Mouse (Mus musculus): ENCODE measurements around the gene Trim67. TPM values are rescaled to one million over a fixed set of nuclear protein-coding genes. Genes with fewer than 3 reads are reported as not detected.
A peak's percentile ranks its signal among the peaks of the same experiment; 100 is the strongest.

Gene Trim67
- polyA plus RNA-seq, 1 experiment from 2014 or later: 35.8 TPM

GRCm38 (mm10) chr8:124820125-124820524 lies 27.2 kb downstream of the Trim67 start:
- H3K4me2 ChIP-seq (replicated peaks): no peak overlapping the region
- H3K4me1 ChIP-seq (replicated peaks; ENCODE audit: control insufficient read depth, insufficient read depth, low read length): no peaks in the 10 kb centered on the region
- H3K27ac ChIP-seq: no peak overlapping the region
- ATAC-seq (ENCODE audit: low FRiP score): no peak
- peaks cover 85% of the 10 kb centered on the region for H3K36me3 ChIP-seq (replicated peaks; ENCODE audit: control insufficient read depth, insufficient read depth)
- no peak overlapping the region for H3K9ac ChIP-seq
- DNase-seq (ENCODE audit: low spot score): no peak
- H3K27me3 ChIP-seq (ENCODE audit: control insufficient read depth, insufficient read depth, low read length): no peaks in the 10 kb centered on the region
- 78% methylated on average over 11 of the region's 11 CpGs for WGBS
- H3K9me3 ChIP-seq (ENCODE audit: control insufficient read depth, low read length): no peaks in the 10 kb centered on the region
- H3K4me3 ChIP-seq (replicated peaks; ENCODE audit: low read length): no peak overlapping the region

GRCm38 (mm10) chr8:124823497-124823896 lies 30.6 kb downstream of the Trim67 start:
- peaks cover 82% of the 10 kb centered on the region for H3K36me3 ChIP-seq (replicated peaks; ENCODE audit: control insufficient read depth, insufficient read depth)
- ATAC-seq (ENCODE audit: low FRiP score) (no peak), DNase-seq (ENCODE audit: low spot score) (no peak)
- H3K9ac ChIP-seq: no peak overlapping the region
- H3K4me3 ChIP-seq (replicated peaks; ENCODE audit: low read length): no peak overlapping the region
- H3K27ac ChIP-seq: no peak overlapping the region
- H3K4me2 ChIP-seq (replicated peaks): no peak overlapping the region
- no peaks in the 10 kb centered on the region for H3K4me1 ChIP-seq (replicated peaks; ENCODE audit: control insufficient read depth, insufficient read depth, low read length)
- WGBS: 78% methylated on average over 6 of the region's 6 CpGs
- no peaks in the 10 kb centered on the region for H3K27me3 ChIP-seq (ENCODE audit: control insufficient read depth, insufficient read depth, low read length)
- no peaks in the 10 kb centered on the region for H3K9me3 ChIP-seq (ENCODE audit: control insufficient read depth, low read length)

GRCm38 (mm10) chr8:124826658-124827057 lies 33.8 kb downstream of the Trim67 start:
- Histone ChIP-seq H3K36me3 (replicated peaks; ENCODE audit: control insufficient read depth, insufficient read depth) (peaks cover 84% of the 10 kb centered on the region), H3K4me1 (replicated peaks; ENCODE audit: control insufficient read depth, insufficient read depth, low read length) (no peaks in the 10 kb centered on the region), H3K27ac (no peak overlapping the region), H3K9me3 (ENCODE audit: control insufficient read depth, low read length) (no peaks in the 10 kb centered on the region), H3K27me3 (ENCODE audit: control insufficient read depth, insufficient read depth, low read length) (no peaks in the 10 kb centered on the region), H3K9ac (no peak overlapping the region), H3K4me3 (replicated peaks; ENCODE audit: low read length) (no peak overlapping the region), H3K4me2 (replicated peaks) (no peak overlapping the region)
- DNase-seq (ENCODE audit: low spot score) (no peak), ATAC-seq (ENCODE audit: low FRiP score) (no peak)
- WGBS: 27% methylated on average over 7 of the region's 7 CpGs

GRCm38 (mm10) chr8:124827387-124827786 lies 34.5 kb downstream of the Trim67 start:
- Histone ChIP-seq H3K9me3 (ENCODE audit: control insufficient read depth, low read length) (no peaks in the 10 kb centered on the region), H3K36me3 (replicated peaks; ENCODE audit: control insufficient read depth, insufficient read depth) (peaks cover 79% of the 10 kb centered on the region), H3K4me2 (replicated peaks) (no peak overlapping the region), H3K4me1 (replicated peaks; ENCODE audit: control insufficient read depth, insufficient read depth, low read length) (no peaks in the 10 kb centered on the region), H3K27me3 (ENCODE audit: control insufficient read depth, insufficient read depth, low read length) (no peaks in the 10 kb centered on the region), H3K4me3 (replicated peaks; ENCODE audit: low read length) (no peak overlapping the region), H3K9ac (no peak overlapping the region), H3K27ac (no peak overlapping the region)
- DNase-seq (ENCODE audit: low spot score): peak; percentile 79
- no peak for ATAC-seq (ENCODE audit: low FRiP score)
- 3% methylated on average over 5 of the region's 5 CpGs for WGBS

GRCm38 (mm10) chr8:124828561-124829240 lies 35.8 kb downstream of the Trim67 start:
- H3K4me3 ChIP-seq (replicated peaks; ENCODE audit: low read length): no peak overlapping the region
- no peaks in the 10 kb centered on the region for H3K9me3 ChIP-seq (ENCODE audit: control insufficient read depth, low read length)
- ATAC-seq (ENCODE audit: low FRiP score): no peak
- no peak overlapping the region for H3K4me2 ChIP-seq (replicated peaks)
- no peak for DNase-seq (ENCODE audit: low spot score)
- no peaks in the 10 kb centered on the region for H3K4me1 ChIP-seq (replicated peaks; ENCODE audit: control insufficient read depth, insufficient read depth, low read length)
- peaks cover 66% of the 10 kb centered on the region for H3K36me3 ChIP-seq (replicated peaks; ENCODE audit: control insufficient read depth, insufficient read depth)
- 83% methylated on average over 24 of the region's 24 CpGs for WGBS
- H3K27ac ChIP-seq: no peak overlapping the region
- H3K27me3 ChIP-seq (ENCODE audit: control insufficient read depth, insufficient read depth, low read length): no peaks in the 10 kb centered on the region
- no peak overlapping the region for H3K9ac ChIP-seq

- H3K27me3 ChIP-seq (ENCODE audit: control insufficient read depth, insufficient read depth, low read length): no peaks in the 10 kb centered on the region
- no peak overlapping the region for H3K9ac ChIP-seq
- H3K9me3 ChIP-seq (ENCODE audit: control insufficient read depth, low read length): no peaks in the 10 kb centered on the region
- DNase-seq (ENCODE audit: low spot score) (no peak), ATAC-seq (ENCODE audit: low FRiP score) (no peak)
- no peak overlapping the region for H3K4me2 ChIP-seq (replicated peaks)
- H3K4me1 ChIP-seq (replicated peaks; ENCODE audit: control insufficient read depth, insufficient read depth, low read length): no peaks in the 10 kb centered on the region
- H3K4me3 ChIP-seq (replicated peaks; ENCODE audit: low read length): no peak overlapping the region
- no peak overlapping the region for H3K27ac ChIP-seq
- 78% methylated on average over 13 of the region's 13 CpGs for WGBS
- H3K36me3 ChIP-seq (replicated peaks; ENCODE audit: control insufficient read depth, insufficient read depth): peaks cover 54% of the 10 kb centered on the region
Measured at GRCm38 (mm10) chr8:124830050-124830449, 37.2 kb downstream of the Trim67 start.

- Histone ChIP-seq H3K9me3 (ENCODE audit: control insufficient read depth, low read length) (no peaks in the 10 kb centered on the region), H3K27ac (no peak overlapping the region), H3K4me3 (replicated peaks; ENCODE audit: low read length) (no peak overlapping the region), H3K9ac (no peak overlapping the region), H3K4me1 (replicated peaks; ENCODE audit: control insufficient read depth, insufficient read depth, low read length) (no peaks in the 10 kb centered on the region), H3K27me3 (ENCODE audit: control insufficient read depth, insufficient read depth, low read length) (no peaks in the 10 kb centered on the region), H3K36me3 (replicated peaks; ENCODE audit: control insufficient read depth, insufficient read depth) (peaks cover 47% of the 10 kb centered on the region), H3K4me2 (replicated peaks) (no peak overlapping the region)
- ATAC-seq (ENCODE audit: low FRiP score) (no peak), DNase-seq (ENCODE audit: low spot score) (no peak)
- WGBS: 77% methylated on average over 6 of the region's 6 CpGs
Measured at GRCm38 (mm10) chr8:124831531-124831930, 38.6 kb downstream of the Trim67 start.

GRCm38 (mm10) chr8:124831941-124832340 lies 39.0 kb downstream of the Trim67 start:
- no peak overlapping the region for H3K4me2 ChIP-seq (replicated peaks)
- WGBS: 91% methylated on average over 6 of the region's 6 CpGs
- no peaks in the 10 kb centered on the region for H3K4me1 ChIP-seq (replicated peaks; ENCODE audit: control insufficient read depth, insufficient read depth, low read length)
- no peak overlapping the region for H3K4me3 ChIP-seq (replicated peaks; ENCODE audit: low read length)
- no peak overlapping the region for H3K27ac ChIP-seq
- no peak for DNase-seq (ENCODE audit: low spot score)
- H3K9me3 ChIP-seq (ENCODE audit: control insufficient read depth, low read length): no peaks in the 10 kb centered on the region
- no peak overlapping the region for H3K9ac ChIP-seq
- no peak for ATAC-seq (ENCODE audit: low FRiP score)
- H3K36me3 ChIP-seq (replicated peaks; ENCODE audit: control insufficient read depth, insufficient read depth): peaks cover 43% of the 10 kb centered on the region
- H3K27me3 ChIP-seq (ENCODE audit: control insufficient read depth, insufficient read depth, low read length): no peaks in the 10 kb centered on the region

GRCm38 (mm10) chr8:124833430-124834205 lies 40.7 kb downstream of the Trim67 start:
- WGBS: 54% methylated on average over 15 of the region's 15 CpGs
- Histone ChIP-seq H3K27ac (no peak overlapping the region), H3K4me2 (replicated peaks) (no peak overlapping the region)

More at GRCm38 (mm10) chr8:124833430-124834205, 40.7 kb downstream of the Trim67 start:
- Histone ChIP-seq H3K36me3 (replicated peaks; ENCODE audit: control insufficient read depth, insufficient read depth) (peaks cover 29% of the 10 kb centered on the region), H3K9ac (no peak overlapping the region), H3K4me3 (replicated peaks; ENCODE audit: low read length) (no peak overlapping the region), H3K9me3 (ENCODE audit: control insufficient read depth, low read length) (no peaks in the 10 kb centered on the region), H3K4me1 (replicated peaks; ENCODE audit: control insufficient read depth, insufficient read depth, low read length) (no peaks in the 10 kb centered on the region), H3K27me3 (ENCODE audit: control insufficient read depth, insufficient read depth, low read length) (no peaks in the 10 kb centered on the region)
- ATAC-seq (ENCODE audit: low FRiP score): no peak
- DNase-seq (ENCODE audit: low spot score): no peak

Data from hindbrain, embryonic 14.5 days (tissue).